Mouse (Mus musculus): ENCODE data around the gene Zmat5. TPM values are rescaled to one million over a fixed set of nuclear protein-coding genes. Genes with fewer than 3 reads are reported as not detected.

Zmat5 gene
- polyA plus RNA-seq, 1 experiment from 2014 or later: 51.5 TPM

- Histone ChIP-seq H3K4me1 (ENCODE audit: control insufficient read depth, insufficient read depth, low read length) (peaks cover 6% of the 10 kb centered on the region), H3K9ac (ENCODE audit: low read length) (no peak overlapping the region)
Measured at GRCm38 (mm10) chr11:4685510-4685909, 19.0 kb upstream of the Zmat5 start.

DNA sequence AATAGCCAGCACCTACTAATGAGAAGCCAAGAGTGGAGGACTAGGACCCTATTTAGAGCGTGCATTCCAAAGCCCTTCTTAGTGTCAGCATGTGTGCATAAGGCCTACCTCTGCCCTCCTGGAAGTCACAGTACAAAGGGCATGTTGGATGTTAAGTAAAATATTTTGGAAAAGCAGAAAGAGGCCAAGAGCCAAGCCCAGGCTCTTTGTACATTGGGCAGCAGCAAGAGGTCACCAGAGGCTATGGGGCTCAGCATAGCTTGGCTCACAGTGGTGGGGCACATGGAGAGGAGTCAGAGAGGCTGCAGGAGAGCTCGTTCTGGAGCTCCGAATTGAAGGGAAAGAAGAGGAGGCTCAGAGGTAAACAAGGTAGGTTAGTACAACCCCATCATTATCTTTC, 17.5 kb upstream of the Zmat5 start:
- H3K9me3 ChIP-seq (replicated peaks; ENCODE audit: control insufficient read depth, low read length): no peaks in the 10 kb centered on the region
- no peak overlapping the region for H3K9ac ChIP-seq (ENCODE audit: low read length)
- H3K27me3 ChIP-seq (ENCODE audit: control insufficient read depth, insufficient read depth, low read length): no peaks in the 10 kb centered on the region
- ATAC-seq (replicated peaks; ENCODE audit: extremely low read depth, insufficient read depth, low FRiP score): no peak
- no peak overlapping the region for H3K27ac ChIP-seq (ENCODE audit: low read length)
- peaks cover 6% of the 10 kb centered on the region for H3K4me1 ChIP-seq (ENCODE audit: control insufficient read depth, insufficient read depth, low read length)
- no peak overlapping the region for H3K4me2 ChIP-seq (ENCODE audit: low read depth, low read length)
- 78% methylated on average over 3 of the region's 3 CpGs for WGBS
- no peak overlapping the region for H3K4me3 ChIP-seq (ENCODE audit: low read length)
- H3K36me3 ChIP-seq (ENCODE audit: control insufficient read depth, insufficient read depth): peaks cover 7% of the 10 kb centered on the region

More at GRCm38 (mm10) chr11:4685510-4685909, 19.0 kb upstream of the Zmat5 start:
- 75% methylated on average over 5 of the region's 5 CpGs for WGBS
- Histone ChIP-seq H3K27ac (ENCODE audit: low read length) (no peak overlapping the region), H3K4me3 (ENCODE audit: low read length) (no peak overlapping the region), H3K36me3 (ENCODE audit: control insufficient read depth, insufficient read depth) (peaks cover 18% of the 10 kb centered on the region), H3K27me3 (ENCODE audit: control insufficient read depth, insufficient read depth, low read length) (no peaks in the 10 kb centered on the region), H3K4me2 (ENCODE audit: low read depth, low read length) (no peak overlapping the region), H3K9me3 (replicated peaks; ENCODE audit: control insufficient read depth, low read length) (no peaks in the 10 kb centered on the region)
- no peak for ATAC-seq (replicated peaks; ENCODE audit: extremely low read depth, insufficient read depth, low FRiP score)

DNA sequence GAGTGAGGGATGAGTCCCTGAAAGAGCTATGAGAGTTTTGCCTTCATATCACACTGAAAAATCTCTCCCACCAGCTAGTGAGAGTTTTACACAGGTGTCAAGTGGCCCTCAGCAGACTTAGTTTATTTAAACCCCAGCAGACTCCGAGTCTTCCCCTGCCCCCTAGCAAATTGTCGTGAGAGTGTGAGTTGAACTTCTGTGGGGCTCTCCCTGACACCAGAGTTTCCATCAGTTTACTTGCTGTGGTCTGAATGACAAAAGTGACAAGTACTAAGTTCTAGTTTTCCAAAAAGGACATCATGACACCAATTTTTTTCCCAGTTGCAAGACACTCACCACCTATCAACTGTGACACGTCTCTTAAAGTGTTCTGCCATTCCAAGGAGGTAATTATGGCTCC, 16.6 kb upstream of the Zmat5 start:
- peaks cover 6% of the 10 kb centered on the region for H3K36me3 ChIP-seq (ENCODE audit: control insufficient read depth, insufficient read depth)
- H3K4me2 ChIP-seq (ENCODE audit: low read depth, low read length): no peak overlapping the region
- H3K4me1 ChIP-seq (ENCODE audit: control insufficient read depth, insufficient read depth, low read length): peaks cover 6% of the 10 kb centered on the region
- H3K9ac ChIP-seq (ENCODE audit: low read length): no peak overlapping the region
- no peak overlapping the region for H3K4me3 ChIP-seq (ENCODE audit: low read length)
- WGBS: 52% methylated on average over 3 of the region's 3 CpGs
- H3K27me3 ChIP-seq (ENCODE audit: control insufficient read depth, insufficient read depth, low read length): no peaks in the 10 kb centered on the region
- no peak overlapping the region for H3K27ac ChIP-seq (ENCODE audit: low read length)
- no peak for ATAC-seq (replicated peaks; ENCODE audit: extremely low read depth, insufficient read depth, low FRiP score)
- no peaks in the 10 kb centered on the region for H3K9me3 ChIP-seq (replicated peaks; ENCODE audit: control insufficient read depth, low read length)

DNA sequence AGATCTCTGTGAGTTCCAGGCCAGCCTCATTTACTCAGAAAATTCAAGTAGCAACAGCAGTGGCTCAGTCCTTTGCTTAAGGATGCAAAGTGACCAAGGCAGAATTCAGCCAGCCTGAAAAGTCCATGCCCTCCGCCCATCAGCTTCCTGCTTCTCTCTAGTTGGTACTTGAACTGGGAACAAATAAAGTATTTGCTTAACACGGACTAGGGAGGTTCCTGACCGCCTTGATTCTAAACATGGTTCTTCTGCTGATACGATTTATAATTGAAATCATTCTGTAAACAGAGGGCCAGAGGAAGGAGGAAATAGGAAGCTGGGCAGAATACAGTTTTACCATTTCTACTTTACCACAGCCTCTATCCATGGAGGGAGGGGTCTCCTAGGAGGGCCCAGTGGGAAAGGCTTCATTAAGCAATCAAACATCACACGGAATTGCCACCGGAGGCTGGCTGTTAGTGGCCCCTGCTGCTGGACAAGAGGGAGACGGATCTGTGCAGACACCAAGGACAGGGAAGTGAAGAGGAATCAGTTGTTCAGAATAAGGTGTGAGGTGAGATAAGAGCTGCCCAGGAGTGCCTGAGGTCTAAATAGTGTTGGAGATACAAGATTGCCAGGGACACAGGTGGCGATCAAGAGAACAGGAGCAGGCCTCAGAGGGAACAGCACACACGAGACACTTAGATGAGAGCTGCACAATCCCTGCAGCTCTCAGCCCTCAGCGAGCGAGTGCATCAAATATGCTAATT, 15.7 kb upstream of the Zmat5 start:
- Histone ChIP-seq H3K4me2 (ENCODE audit: low read depth, low read length) (no peak overlapping the region), H3K4me1 (ENCODE audit: control insufficient read depth, insufficient read depth, low read length) (peaks cover 6% of the 10 kb centered on the region), H3K27ac (ENCODE audit: low read length) (no peak overlapping the region), H3K9ac (ENCODE audit: low read length) (no peak overlapping the region), H3K27me3 (ENCODE audit: control insufficient read depth, insufficient read depth, low read length) (no peaks in the 10 kb centered on the region), H3K9me3 (replicated peaks; ENCODE audit: control insufficient read depth, low read length) (no peaks in the 10 kb centered on the region), H3K4me3 (ENCODE audit: low read length) (no peak overlapping the region), H3K36me3 (ENCODE audit: control insufficient read depth, insufficient read depth) (no peaks in the 10 kb centered on the region)
- no peak for ATAC-seq (replicated peaks; ENCODE audit: extremely low read depth, insufficient read depth, low FRiP score)
- 62% methylated on average over 11 of the region's 11 CpGs for WGBS

DNA sequence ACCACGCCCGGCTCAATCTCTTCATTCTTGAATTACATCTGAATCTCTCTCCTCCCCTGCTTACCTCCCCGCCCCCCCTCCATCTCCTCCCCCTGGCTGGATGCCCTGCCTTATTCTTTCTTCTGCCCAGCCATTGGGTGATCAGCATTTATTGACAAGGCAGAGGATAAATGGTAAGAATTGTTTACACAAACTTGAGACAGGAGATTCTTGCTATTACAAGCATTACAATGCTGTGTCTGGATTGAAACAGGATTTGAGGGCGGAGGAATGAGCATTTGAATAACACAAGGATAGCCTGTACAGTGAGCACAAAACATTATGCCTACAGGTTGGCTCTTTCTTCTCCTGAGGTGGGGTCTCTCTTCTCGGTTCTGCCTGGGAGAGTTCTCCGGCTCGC, 14.1 kb upstream of the Zmat5 start:
- Histone ChIP-seq H3K9ac (ENCODE audit: low read length) (no peak overlapping the region), H3K27ac (ENCODE audit: low read length) (no peak overlapping the region), H3K27me3 (ENCODE audit: control insufficient read depth, insufficient read depth, low read length) (no peaks in the 10 kb centered on the region), H3K9me3 (replicated peaks; ENCODE audit: control insufficient read depth, low read length) (no peaks in the 10 kb centered on the region), H3K4me2 (ENCODE audit: low read depth, low read length) (no peak overlapping the region), H3K4me1 (ENCODE audit: control insufficient read depth, insufficient read depth, low read length) (peaks cover 2% of the 10 kb centered on the region), H3K4me3 (ENCODE audit: low read length) (no peak overlapping the region), H3K36me3 (ENCODE audit: control insufficient read depth, insufficient read depth) (no peaks in the 10 kb centered on the region)
- no peak for ATAC-seq (replicated peaks; ENCODE audit: extremely low read depth, insufficient read depth, low FRiP score)
- 82% methylated on average over 7 of the region's 7 CpGs for WGBS

- H3K9ac ChIP-seq (ENCODE audit: low read length): no peak overlapping the region
- no peak overlapping the region for H3K27ac ChIP-seq (ENCODE audit: low read length)
- no peak overlapping the region for H3K4me3 ChIP-seq (ENCODE audit: low read length)
- H3K27me3 ChIP-seq (ENCODE audit: control insufficient read depth, insufficient read depth, low read length): no peaks in the 10 kb centered on the region
- no peaks in the 10 kb centered on the region for H3K4me1 ChIP-seq (ENCODE audit: control insufficient read depth, insufficient read depth, low read length)
- ATAC-seq (replicated peaks; ENCODE audit: extremely low read depth, insufficient read depth, low FRiP score): no peak
- H3K9me3 ChIP-seq (replicated peaks; ENCODE audit: control insufficient read depth, low read length): no peaks in the 10 kb centered on the region
- 43% methylated on average over 10 of the region's 10 CpGs for WGBS
- no peaks in the 10 kb centered on the region for H3K36me3 ChIP-seq (ENCODE audit: control insufficient read depth, insufficient read depth)
- no peak overlapping the region for H3K4me2 ChIP-seq (ENCODE audit: low read depth, low read length)
Measured at GRCm38 (mm10) chr11:4691213-4691612, 13.3 kb upstream of the Zmat5 start.

DNA sequence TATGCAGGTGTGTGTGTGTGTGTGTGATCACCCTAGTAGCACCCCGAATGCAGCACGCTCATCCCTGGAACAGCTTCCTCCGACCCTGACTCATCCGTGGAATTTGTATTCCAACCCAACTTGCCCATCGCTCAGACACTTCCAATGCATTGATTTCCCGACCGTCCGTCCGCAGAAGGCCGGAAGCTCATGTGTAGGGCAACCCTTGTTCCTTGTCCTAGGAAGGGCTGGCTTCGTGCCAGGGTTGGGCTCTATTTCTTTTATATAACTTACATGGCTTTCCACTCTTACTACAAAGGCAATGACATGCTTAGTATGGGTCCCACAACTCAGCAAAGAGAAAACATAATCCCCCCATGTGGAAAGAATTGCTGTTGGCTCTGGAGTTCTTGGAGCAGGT, 12.3 kb upstream of the Zmat5 start:
- no peaks in the 10 kb centered on the region for H3K4me1 ChIP-seq (ENCODE audit: control insufficient read depth, insufficient read depth, low read length)
- 88% methylated on average over 11 of the region's 11 CpGs for WGBS
- ATAC-seq (replicated peaks; ENCODE audit: extremely low read depth, insufficient read depth, low FRiP score): no peak
- H3K36me3 ChIP-seq (ENCODE audit: control insufficient read depth, insufficient read depth): no peaks in the 10 kb centered on the region
- no peak overlapping the region for H3K4me3 ChIP-seq (ENCODE audit: low read length)
- H3K27me3 ChIP-seq (ENCODE audit: control insufficient read depth, insufficient read depth, low read length): no peaks in the 10 kb centered on the region
- H3K27ac ChIP-seq (ENCODE audit: low read length): no peak overlapping the region
- no peaks in the 10 kb centered on the region for H3K9me3 ChIP-seq (replicated peaks; ENCODE audit: control insufficient read depth, low read length)
- no peak overlapping the region for H3K9ac ChIP-seq (ENCODE audit: low read length)
- no peak overlapping the region for H3K4me2 ChIP-seq (ENCODE audit: low read depth, low read length)

GRCm38 (mm10) chr11:4697043-4697983, 7.2 kb upstream of the Zmat5 start:
- WGBS: 32% methylated on average over 7 of the region's 7 CpGs
- no peak overlapping the region for H3K27ac ChIP-seq (ENCODE audit: low read length)
- ATAC-seq (replicated peaks; ENCODE audit: extremely low read depth, insufficient read depth, low FRiP score): no peak

DNA sequence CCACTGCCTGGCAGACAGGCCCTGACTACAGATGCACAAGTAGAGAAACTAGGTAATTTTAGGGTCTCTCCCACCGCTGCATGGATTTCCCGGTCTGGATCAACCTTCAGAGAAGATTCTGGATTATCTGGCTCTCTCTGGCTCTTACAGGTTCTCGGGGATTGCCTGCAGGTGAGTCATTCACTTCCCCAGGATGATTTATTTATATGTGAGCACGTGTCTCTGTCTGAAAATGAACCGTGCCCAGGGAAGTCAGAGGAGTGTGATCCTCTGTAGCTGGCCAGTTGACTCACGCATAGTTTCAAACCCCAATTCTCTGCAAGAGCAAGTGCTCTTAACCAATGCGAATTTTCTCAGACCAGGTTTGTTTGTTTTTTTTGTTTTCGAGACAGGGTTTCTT, 3.8 kb upstream of the Zmat5 start:
- peaks cover 9% of the 10 kb centered on the region for H3K4me1 ChIP-seq (ENCODE audit: control insufficient read depth, insufficient read depth, low read length)
- H3K9me3 ChIP-seq (replicated peaks; ENCODE audit: control insufficient read depth, low read length): no peaks in the 10 kb centered on the region
- no peak overlapping the region for H3K27ac ChIP-seq (ENCODE audit: low read length)
- no peak overlapping the region for H3K4me2 ChIP-seq (ENCODE audit: low read depth, low read length)
- ATAC-seq (replicated peaks; ENCODE audit: extremely low read depth, insufficient read depth, low FRiP score): no peak
- no peaks in the 10 kb centered on the region for H3K27me3 ChIP-seq (ENCODE audit: control insufficient read depth, insufficient read depth, low read length)
- no peak overlapping the region for H3K9ac ChIP-seq (ENCODE audit: low read length)
- WGBS: 84% methylated on average over 8 of the region's 8 CpGs
- H3K36me3 ChIP-seq (ENCODE audit: control insufficient read depth, insufficient read depth): peaks cover 16% of the 10 kb centered on the region
- no peak overlapping the region for H3K4me3 ChIP-seq (ENCODE audit: low read length)

More at GRCm38 (mm10) chr11:4697043-4697983, 7.2 kb upstream of the Zmat5 start:
- peaks cover 16% of the 10 kb centered on the region for H3K36me3 ChIP-seq (ENCODE audit: control insufficient read depth, insufficient read depth)
- H3K9me3 ChIP-seq (replicated peaks; ENCODE audit: control insufficient read depth, low read length): no peaks in the 10 kb centered on the region
- H3K4me1 ChIP-seq (ENCODE audit: control insufficient read depth, insufficient read depth, low read length): no peaks in the 10 kb centered on the region
- H3K4me3 ChIP-seq (ENCODE audit: low read length): no peak overlapping the region
- H3K4me2 ChIP-seq (ENCODE audit: low read depth, low read length): no peak overlapping the region
- H3K27me3 ChIP-seq (ENCODE audit: control insufficient read depth, insufficient read depth, low read length): no peaks in the 10 kb centered on the region
- H3K9ac ChIP-seq (ENCODE audit: low read length): no peak overlapping the region

Measured in heart, embryonic 16.5 days (tissue).